Mouse (Mus musculus): ENCODE measurements around the gene Hip1r. TPM values are rescaled to one million over a fixed set of nuclear protein-coding genes. Genes with fewer than 3 reads are reported as not detected.

Hip1r gene
- polyA plus RNA-seq, 1 experiment from 2014 or later, result 31.0 TPM

GRCm38 (mm10) chr5:123997811-123998210 is 24.4 kb downstream of the Hip1r start:
- no peak overlapping the region for H3K9ac ChIP-seq (replicated peaks)
- no peak for ATAC-seq (ENCODE audit: low FRiP score)

DNA sequence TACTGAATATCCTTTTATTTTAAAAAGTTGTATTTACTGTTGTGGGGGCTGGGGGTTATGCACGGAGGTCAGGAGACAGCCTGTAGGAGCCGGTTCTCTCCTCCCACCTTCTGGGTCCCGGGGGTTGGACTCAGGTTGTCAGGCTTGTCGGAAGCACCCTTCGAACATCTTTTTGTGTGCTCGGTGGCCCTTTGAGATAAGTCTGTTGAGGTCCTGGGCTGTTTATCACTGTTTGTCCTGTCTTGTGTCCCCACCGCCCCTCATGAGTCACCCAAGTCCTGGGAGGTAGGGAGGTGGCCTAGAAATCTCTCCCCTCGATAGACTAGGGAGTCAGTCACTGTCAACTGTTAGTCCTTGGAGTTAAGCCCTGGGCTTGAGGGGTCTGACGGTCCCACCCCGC is 24.9 kb downstream of the Hip1r start:
- no peaks in the 10 kb centered on the region for H3K27me3 ChIP-seq (replicated peaks)
- no peak overlapping the region for H3K9ac ChIP-seq (replicated peaks)
- no peaks in the 10 kb centered on the region for H3K9me3 ChIP-seq (replicated peaks)
- H3K4me3 ChIP-seq (replicated peaks), result no peak overlapping the region
- no peak overlapping the region for H3K4me2 ChIP-seq
- WGBS, result 90% methylated on average over 10 of the region's 10 CpGs
- H3K27ac ChIP-seq (replicated peaks), result no peak overlapping the region
- H3K36me3 ChIP-seq, result peaks cover 13% of the 10 kb centered on the region; the same call in 1 of the 2 replicates
- H3K4me1 ChIP-seq, result peaks cover 19% of the 10 kb centered on the region
- ATAC-seq (ENCODE audit: low FRiP score), result no peak

More at GRCm38 (mm10) chr5:123997811-123998210, 24.4 kb downstream of the Hip1r start:
- 65% methylated on average over 16 of the region's 16 CpGs for WGBS
- Histone ChIP-seq H3K4me1 (peaks cover 13% of the 10 kb centered on the region), H3K9me3 (replicated peaks) (no peaks in the 10 kb centered on the region), H3K4me3 (replicated peaks) (no peak overlapping the region), H3K27ac (replicated peaks) (no peak overlapping the region), H3K27me3 (replicated peaks) (no peaks in the 10 kb centered on the region), H3K36me3 (peaks cover 13% of the 10 kb centered on the region; the same call in 1 of the 2 replicates), H3K4me2 (no peak overlapping the region)

GRCm38 (mm10) chr5:124000824-124001223 is 27.4 kb downstream of the Hip1r start:
- H3K9me3 ChIP-seq (replicated peaks), result no peaks in the 10 kb centered on the region
- peaks cover 25% of the 10 kb centered on the region for H3K4me1 ChIP-seq
- H3K4me3 ChIP-seq (replicated peaks), result no peak overlapping the region
- H3K36me3 ChIP-seq, result peaks cover 29% of the 10 kb centered on the region
- peak; percentile 58 for ATAC-seq (ENCODE audit: low FRiP score)
- 13% methylated on average over 7 of the region's 7 CpGs for WGBS
- H3K9ac ChIP-seq (replicated peaks), result no peak overlapping the region; the same call in 1 of the 2 replicates
- no peaks in the 10 kb centered on the region for H3K27me3 ChIP-seq (replicated peaks)
- H3K4me2 ChIP-seq, result no peak overlapping the region
- H3K27ac ChIP-seq (replicated peaks), result no peak overlapping the region; the same call in 1 of the 2 replicates

GRCm38 (mm10) chr5:124001274-124001673 is 27.8 kb downstream of the Hip1r start:
- no peak overlapping the region for H3K27ac ChIP-seq (replicated peaks)
- ATAC-seq (ENCODE audit: low FRiP score), result peak; percentile 7; the same call in 1 of the 2 replicates
- H3K27me3 ChIP-seq (replicated peaks), result no peaks in the 10 kb centered on the region

DNA sequence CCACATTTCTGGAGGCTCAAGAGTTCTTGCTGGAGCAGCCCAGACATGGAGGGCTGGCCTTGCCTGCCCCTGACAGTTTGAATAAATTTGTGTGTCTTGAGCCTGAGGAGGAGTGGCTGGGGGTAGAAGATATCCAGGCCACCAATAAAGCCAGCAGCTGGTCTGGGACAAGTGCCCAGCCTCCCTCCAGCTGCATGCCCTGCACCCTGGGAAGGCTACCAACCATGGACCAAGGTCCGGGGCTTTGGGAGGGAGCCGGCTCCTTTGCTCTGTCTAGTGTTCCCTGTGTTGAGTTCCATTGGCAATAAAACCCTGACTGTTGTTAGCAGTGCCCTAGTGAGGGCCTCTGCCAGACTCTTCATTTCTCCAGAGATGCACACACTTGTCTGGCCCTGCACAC is 29.4 kb downstream of the Hip1r start:
- H3K4me1 ChIP-seq, result peaks cover 25% of the 10 kb centered on the region
- ATAC-seq (ENCODE audit: low FRiP score), result no peak
- peaks cover 47% of the 10 kb centered on the region for H3K36me3 ChIP-seq
- no peaks in the 10 kb centered on the region for H3K27me3 ChIP-seq (replicated peaks)
- H3K9me3 ChIP-seq (replicated peaks), result no peaks in the 10 kb centered on the region
- H3K4me3 ChIP-seq (replicated peaks), result no peak overlapping the region
- peak overlapping the region; percentile 68 for H3K27ac ChIP-seq (replicated peaks)
- H3K9ac ChIP-seq (replicated peaks), result no peak overlapping the region
- WGBS, result 49% methylated on average over 2 of the region's 2 CpGs
- H3K4me2 ChIP-seq, result no peak overlapping the region

More at GRCm38 (mm10) chr5:124001274-124001673, 27.8 kb downstream of the Hip1r start:
- H3K9me3 ChIP-seq (replicated peaks), result no peaks in the 10 kb centered on the region
- no peak overlapping the region; the same call in 1 of the 2 replicates for H3K9ac ChIP-seq (replicated peaks)
- peaks cover 25% of the 10 kb centered on the region for H3K4me1 ChIP-seq
- WGBS, result 62% methylated on average over 9 of the region's 9 CpGs
- H3K36me3 ChIP-seq, result peaks cover 31% of the 10 kb centered on the region
- H3K4me2 ChIP-seq, result no peak overlapping the region
- H3K4me3 ChIP-seq (replicated peaks), result no peak overlapping the region

GRCm38 (mm10) chr5:124003375-124003774 is 29.9 kb downstream of the Hip1r start:
- Histone ChIP-seq H3K27me3 (replicated peaks) (no peaks in the 10 kb centered on the region), H3K9ac (replicated peaks) (no peak overlapping the region), H3K4me2 (no peak overlapping the region), H3K9me3 (replicated peaks) (no peaks in the 10 kb centered on the region), H3K4me1 (peaks cover 25% of the 10 kb centered on the region), H3K27ac (replicated peaks) (peak overlapping the region; percentile 68), H3K36me3 (peaks cover 52% of the 10 kb centered on the region), H3K4me3 (replicated peaks) (no peak overlapping the region)
- no peak for ATAC-seq (ENCODE audit: low FRiP score)
- 46% methylated on average over 4 of the region's 4 CpGs for WGBS

DNA sequence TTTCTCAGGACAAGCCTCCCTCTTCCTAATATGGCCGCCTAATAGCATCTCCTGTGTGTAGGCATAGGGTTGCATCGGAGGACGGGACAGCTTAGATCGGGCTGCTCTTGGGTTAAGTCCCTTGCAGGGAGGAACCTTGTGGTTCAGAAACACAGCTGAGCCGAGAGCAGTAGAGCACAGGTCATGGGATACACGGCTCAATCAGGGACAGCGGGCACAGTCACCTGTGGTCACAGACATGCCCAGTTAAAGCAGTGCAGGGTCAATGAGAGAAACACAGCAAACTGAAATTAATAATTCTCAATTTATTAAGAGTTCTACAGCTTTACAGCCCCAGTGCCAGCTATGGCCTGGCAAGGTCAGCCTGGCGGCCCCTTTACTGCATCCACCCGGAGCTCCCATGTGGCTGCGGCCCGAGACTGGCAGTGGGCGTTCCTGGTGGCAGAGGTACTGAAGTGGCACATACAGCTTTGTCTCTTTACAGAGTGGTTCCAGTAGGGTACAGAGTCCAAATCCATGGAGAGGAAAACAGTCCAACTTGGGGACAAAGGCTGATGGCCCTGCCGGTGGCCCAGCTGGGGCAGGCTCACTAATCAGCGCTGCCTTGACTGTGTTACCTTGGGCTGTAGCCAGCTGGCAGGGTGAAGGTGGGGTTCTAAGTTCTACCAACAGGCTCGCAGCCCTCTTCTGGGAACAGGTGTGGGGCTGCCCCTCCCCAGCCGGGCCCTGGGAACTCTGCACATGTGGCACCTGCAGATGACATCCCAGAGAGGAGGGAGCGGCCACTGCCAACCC is 31.1 kb downstream of the Hip1r start:
- Histone ChIP-seq H3K9me3 (replicated peaks) (no peaks in the 10 kb centered on the region), H3K36me3 (peaks cover 53% of the 10 kb centered on the region), H3K4me1 (peaks cover 25% of the 10 kb centered on the region), H3K4me3 (replicated peaks) (no peak overlapping the region), H3K4me2 (no peak overlapping the region), H3K27ac (replicated peaks) (peak overlapping the region; percentile 54), H3K9ac (replicated peaks) (no peak overlapping the region), H3K27me3 (replicated peaks) (no peaks in the 10 kb centered on the region)
- ATAC-seq (ENCODE audit: low FRiP score), result no peak
- WGBS, result 78% methylated on average over 17 of the region's 17 CpGs

- H3K4me3 ChIP-seq (replicated peaks), result no peak overlapping the region
- no peaks in the 10 kb centered on the region for H3K27me3 ChIP-seq (replicated peaks)
- peak overlapping the region; percentile 54; the same call in 1 of the 2 replicates for H3K27ac ChIP-seq (replicated peaks)
- no peak overlapping the region for H3K4me2 ChIP-seq
- peaks cover 30% of the 10 kb centered on the region for H3K4me1 ChIP-seq
- no peaks in the 10 kb centered on the region for H3K9me3 ChIP-seq (replicated peaks)
- 87% methylated on average over 15 of the region's 15 CpGs for WGBS
- peaks cover 56% of the 10 kb centered on the region for H3K36me3 ChIP-seq
- no peak overlapping the region for H3K9ac ChIP-seq (replicated peaks)
- no peak; the same call in 1 of the 2 replicates for ATAC-seq (ENCODE audit: low FRiP score)
Measured at GRCm38 (mm10) chr5:124005151-124005500, 31.7 kb downstream of the Hip1r start.

DNA sequence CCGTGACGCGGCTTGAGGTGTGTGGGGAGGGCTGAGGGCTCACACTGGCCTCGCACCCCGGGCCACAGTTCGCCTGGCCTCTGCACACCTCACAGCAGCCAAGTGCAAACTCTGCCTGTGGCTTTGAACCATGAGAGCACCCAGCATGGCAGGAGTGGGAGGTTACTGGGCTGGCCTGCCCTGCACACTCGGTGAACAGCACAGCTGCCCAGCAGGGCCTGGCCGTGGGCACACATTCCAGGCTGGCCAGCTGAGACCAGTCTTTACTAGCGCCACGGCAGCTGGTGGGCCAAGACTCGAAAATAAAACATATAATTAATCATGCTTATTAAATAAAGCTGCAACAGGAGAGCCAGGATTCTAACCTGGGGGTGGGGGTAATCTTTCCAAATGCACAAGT is 32.2 kb downstream of the Hip1r start:
- Histone ChIP-seq H3K9me3 (replicated peaks) (no peaks in the 10 kb centered on the region), H3K4me3 (replicated peaks) (no peak overlapping the region), H3K27me3 (replicated peaks) (no peaks in the 10 kb centered on the region), H3K36me3 (peaks cover 59% of the 10 kb centered on the region), H3K9ac (replicated peaks) (no peak overlapping the region), H3K4me1 (peaks cover 35% of the 10 kb centered on the region), H3K4me2 (no peak overlapping the region), H3K27ac (replicated peaks) (no peak overlapping the region)
- no peak for ATAC-seq (ENCODE audit: low FRiP score)
- WGBS, result 68% methylated on average over 11 of the region's 11 CpGs

DNA sequence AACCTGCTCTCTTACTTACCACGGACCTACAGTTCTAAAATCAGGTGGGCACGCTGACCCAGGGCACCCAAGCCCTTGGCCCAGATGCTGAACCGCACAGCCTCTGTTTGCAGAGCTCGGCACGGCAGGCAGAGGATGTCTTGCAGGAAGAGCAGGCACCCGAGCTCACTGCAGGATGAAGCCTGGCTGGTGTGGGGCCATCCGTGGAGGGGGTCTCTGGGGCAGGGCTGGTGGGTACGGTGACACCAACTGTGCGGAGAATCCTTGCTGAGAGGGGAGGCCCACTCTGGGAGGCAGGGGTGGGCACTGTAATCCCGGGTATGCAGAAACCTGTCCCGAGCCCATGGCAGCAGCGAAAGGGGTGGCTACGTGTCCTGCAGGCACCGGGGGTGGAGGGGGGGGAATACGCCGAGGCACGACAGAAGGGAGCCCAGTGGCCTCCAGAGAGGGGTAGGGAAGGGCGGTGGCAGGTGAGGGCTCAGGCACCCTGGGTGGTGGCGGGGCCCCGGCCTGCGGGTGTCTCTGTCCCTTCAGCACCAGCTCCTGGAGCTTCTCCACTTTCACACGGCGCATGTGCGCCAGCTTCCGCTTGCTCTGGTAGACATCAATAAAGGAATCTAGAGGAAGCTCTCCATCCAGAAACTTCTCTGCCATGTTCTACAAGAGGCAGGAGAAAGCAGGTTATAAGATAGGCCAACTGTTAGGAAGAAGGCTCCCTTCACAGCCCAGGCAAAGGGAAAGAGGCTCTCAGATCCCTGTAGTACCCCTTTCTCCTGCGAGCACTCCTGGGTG is 32.9 kb downstream of the Hip1r start:
- Histone ChIP-seq H3K4me3 (replicated peaks) (no peak overlapping the region), H3K4me1 (peaks cover 37% of the 10 kb centered on the region), H3K9ac (replicated peaks) (no peak overlapping the region), H3K9me3 (replicated peaks) (no peaks in the 10 kb centered on the region), H3K4me2 (no peak overlapping the region), H3K36me3 (peaks cover 59% of the 10 kb centered on the region), H3K27ac (replicated peaks) (0 out of 2 replicates have a peak overlapping the region, but pooled peaks have one; percentile 23), H3K27me3 (replicated peaks) (no peaks in the 10 kb centered on the region)
- no peak for ATAC-seq (ENCODE audit: low FRiP score)
- 86% methylated on average over 26 of the region's 26 CpGs for WGBS

- no peak overlapping the region for H3K9ac ChIP-seq (replicated peaks)
- H3K9me3 ChIP-seq (replicated peaks), result no peaks in the 10 kb centered on the region
- peaks cover 59% of the 10 kb centered on the region for H3K36me3 ChIP-seq
- no peak overlapping the region for H3K4me2 ChIP-seq
- 86% methylated on average over 17 of the region's 17 CpGs for WGBS
- H3K4me3 ChIP-seq (replicated peaks), result no peak overlapping the region
- ATAC-seq (ENCODE audit: low FRiP score), result no peak
- peaks cover 44% of the 10 kb centered on the region for H3K4me1 ChIP-seq
- no peaks in the 10 kb centered on the region for H3K27me3 ChIP-seq (replicated peaks)
- no peak overlapping the region; the same call in 1 of the 2 replicates for H3K27ac ChIP-seq (replicated peaks)
Measured at GRCm38 (mm10) chr5:124006891-124007491, 33.6 kb downstream of the Hip1r start.
